Mouse (Mus musculus) G1E-ER4 (cell line): ENCODE results near the gene Gchfr. TPM values are rescaled to one million over a fixed set of nuclear protein-coding genes. Genes with fewer than 3 reads are reported as not detected.

ENCODE experiments used
- GATA1 ChIP-seq: IDR thresholded peaks from one replicate; pipeline ENCODE4 v1.8.0; 2012; ENCODE audit warnings: low read length, inconsistent platforms
- polyA plus RNA-seq: library from polyadenylated mRNA; stranded (reverse); fragments of >175 nt; gene quantifications from 2 replicates; pipeline ENCODE4 v1.2.3, GENCODE M21; 2012

Gene Gchfr
- polyA plus RNA-seq, 1 experiment, result 10.1 TPM

GRCm38 (mm10) chr2:119196316-119197108 lies 28.9 kb downstream of the Gchfr start:
- no peak for TF ChIP-seq GATA1

GRCm38 (mm10) chr2:119197493-119197892 lies 29.9 kb downstream of the Gchfr start:
- no peak for TF ChIP-seq GATA1

- TF ChIP-seq GATA1, result no peak
These were observed 30.5 kb downstream of the Gchfr start for GRCm38 (mm10) chr2:119198049-119198448.

- TF ChIP-seq GATA1, result no peak
These were observed 31.4 kb downstream of the Gchfr start for GRCm38 (mm10) chr2:119198934-119199333.

GRCm38 (mm10) chr2:119202914-119203453 lies 35.4 kb downstream of the Gchfr start:
- TF ChIP-seq GATA1, result no peak

- no peak for TF ChIP-seq GATA1
These were observed 36.4 kb downstream of the Gchfr start for GRCm38 (mm10) chr2:119203871-119204460.

GRCm38 (mm10) chr2:119207961-119208343 lies 40.4 kb downstream of the Gchfr start:
- TF ChIP-seq GATA1, result no peak

GRCm38 (mm10) chr2:119208344-119209175 lies 41.0 kb downstream of the Gchfr start, which contains the start of the genes Zfyve19 and Dnajc17:
TSS of gene Zfyve19 (plus strand) at chr2:119208617.
TSS of gene Dnajc17 (minus strand) at chr2:119208795.
- TF ChIP-seq GATA1, result no peak

- no peak for TF ChIP-seq GATA1
These were observed 41.6 kb downstream of the Gchfr start for GRCm38 (mm10) chr2:119209176-119209507.

Other genes with a start within 250 kb of the Gchfr start
- 6.0 and 9.3 TPM in 2 replicates for gene Chst14, start 241.3 kb upstream of the Gchfr start, polyA plus RNA-seq
- gene Ccdc32, start 138.4 kb upstream of the Gchfr start, polyA plus RNA-seq, result 13.3 and 14.8 TPM in 2 replicates
- gene Rpusd2, start 133.0 kb upstream of the Gchfr start, polyA plus RNA-seq, result 5.8 and 7.1 TPM in 2 replicates
- 10.4 and 12.1 TPM in 2 replicates for gene Knl1, start 120.7 kb upstream of the Gchfr start, polyA plus RNA-seq
- 32.6 and 40.6 TPM in 2 replicates for gene Rad51, start 55.0 kb upstream of the Gchfr start, polyA plus RNA-seq
- 62.5 and 66.8 TPM in 2 replicates for gene Rmdn3, start 10.7 kb upstream of the Gchfr start, polyA plus RNA-seq
- gene Gm14137, start 6.7 kb downstream of the Gchfr start, polyA plus RNA-seq, result not detected in 2 replicates
- gene Zfyve19, start 40.8 kb downstream of the Gchfr start, polyA plus RNA-seq, result 25.3 and 25.8 TPM in 2 replicates
- 37.2 and 46.4 TPM in 2 replicates for gene Dnajc17, start 41.0 kb downstream of the Gchfr start, polyA plus RNA-seq
- not detected in 2 replicates for gene Ppp1r14d, start 62.1 kb downstream of the Gchfr start, polyA plus RNA-seq
- not detected in 2 replicates for gene Spint1, start 69.6 kb downstream of the Gchfr start, polyA plus RNA-seq
- gene Rhov, start 103.5 kb downstream of the Gchfr start, polyA plus RNA-seq, result not detected in 2 replicates
- 19.7 and 25.5 TPM in 2 replicates for gene Vps18, start 121.0 kb downstream of the Gchfr start, polyA plus RNA-seq
- gene Dll4, start 158.0 kb downstream of the Gchfr start, polyA plus RNA-seq, result 0.05 and 0.09 TPM in 2 replicates
- gene Chac1, start 183.5 kb downstream of the Gchfr start, polyA plus RNA-seq, result not detected in 2 replicates